Mouse (Mus musculus): ENCODE data around the gene Folh1. TPM values are rescaled to one million over a fixed set of nuclear protein-coding genes. Genes with fewer than 3 reads are reported as not detected.
"Not testable (repeated sequence)": the region's sequence is repeated elsewhere in the genome, so short reads cannot be mapped to it uniquely, and the experiment has no call there.

Gene Folh1
- not detected for polyA plus RNA-seq (2021)

DNA sequence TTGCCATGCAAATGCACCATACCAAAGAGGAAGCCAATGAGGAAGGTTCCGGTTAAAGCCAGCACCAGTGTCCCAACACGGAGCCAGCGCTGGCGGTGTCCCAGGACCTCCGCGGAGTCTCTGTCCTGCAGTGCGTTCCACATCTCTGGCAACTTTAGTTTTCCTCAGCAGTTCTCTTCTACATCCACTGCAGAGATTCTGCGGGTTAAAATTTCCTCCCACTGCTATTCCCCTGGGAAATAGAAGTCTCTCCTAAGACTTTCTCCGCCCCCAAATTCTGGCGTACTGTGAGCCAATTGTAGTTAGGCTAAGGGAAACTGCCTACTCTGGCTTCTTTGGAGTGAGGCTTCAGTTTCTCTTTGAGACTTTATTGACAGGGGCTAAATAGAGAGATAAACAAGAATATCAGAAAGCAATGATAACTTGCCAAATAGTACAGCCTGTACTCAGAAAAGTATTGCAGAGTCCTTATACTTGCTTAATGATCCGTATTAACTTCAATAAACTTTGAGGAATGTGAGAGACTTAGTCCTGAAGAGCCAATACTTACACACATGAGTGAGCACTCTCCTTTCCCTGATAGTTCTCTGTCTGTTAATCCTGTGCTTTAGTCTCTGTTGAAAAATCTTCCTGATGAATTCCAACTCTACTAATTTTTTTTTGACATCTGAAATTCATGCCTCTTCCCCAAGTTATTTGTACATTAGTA is at the start of gene Folh1:
TSS of gene Folh1 (minus strand) at position 327 of the 709 bp plus-strand sequence.
- in situ Hi-C loops (cut with MboI; ENCODE audit: low pct_unique_long_range_greater_than_20kb), result no loop called here
- H3K27me3 ChIP-seq, result no peaks in the 10 kb centered on the region
- no peak for DNase-seq (ENCODE audit: low read depth, low spot score)
- ChIA-PET CTCF (no interaction called here), POLR2A (no interaction called here)
- ATAC-seq, result no peak
- no peak for TF ChIP-seq CTCF (IDR thresholded peaks at IDR 0.05)

GRCm38 (mm10) chr7:86816466-86816865 is 40.7 kb upstream of the Folh1 start:
- CTCF ChIA-PET, result no interaction called here
- H3K27me3 ChIP-seq, result no peaks in the 10 kb centered on the region
- no peak for ATAC-seq
- DNase-seq (ENCODE audit: low read depth, low spot score), result no peak
- POLR2A ChIA-PET, result no interaction called here
- in situ Hi-C loops (cut with MboI; ENCODE audit: low pct_unique_long_range_greater_than_20kb), result no loop called here
- TF ChIP-seq CTCF (IDR thresholded peaks at IDR 0.05), result no peak

DNA sequence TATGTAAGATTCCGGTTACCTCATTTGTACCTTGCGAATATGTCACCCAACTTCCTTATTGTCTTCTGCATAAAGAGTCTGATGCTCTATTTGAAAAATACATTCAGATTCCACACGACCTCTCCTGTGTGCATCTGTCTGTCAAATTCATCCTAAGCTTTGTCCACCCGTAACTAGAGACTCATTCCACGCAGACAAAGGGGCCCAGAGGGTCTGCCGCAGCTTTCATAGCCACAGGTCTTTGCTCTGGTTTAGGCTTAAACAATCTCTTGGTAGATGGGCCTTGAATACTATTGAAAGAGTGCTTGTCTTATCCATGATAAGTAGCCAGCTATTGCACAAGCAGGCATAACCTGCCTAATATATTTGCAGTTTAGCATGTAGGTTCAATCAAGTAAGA is 40.0 kb upstream of the Folh1 start:
- in situ Hi-C loops (cut with MboI; ENCODE audit: low pct_unique_long_range_greater_than_20kb); ATAC-seq: not testable (repeated sequence)

DNA sequence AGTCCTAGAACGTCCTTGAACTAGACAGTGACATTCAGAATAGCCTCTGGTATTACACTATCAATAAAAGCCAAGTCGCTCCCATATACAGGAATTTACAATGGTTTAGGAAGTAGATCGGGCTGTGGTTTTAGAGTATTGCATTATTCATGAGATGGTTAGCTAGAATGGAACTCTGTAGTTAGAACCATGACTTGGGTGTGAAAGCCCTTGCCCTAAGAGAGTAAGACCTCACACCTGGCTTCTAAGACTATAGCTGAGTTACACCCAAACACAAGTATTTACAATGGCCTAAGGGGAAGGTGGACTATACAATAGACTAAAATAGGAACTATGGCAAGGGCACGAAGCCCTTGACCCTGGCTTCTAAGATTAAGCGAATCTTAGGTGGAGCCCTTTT is 39.5 kb upstream of the Folh1 start:
- H3K27me3 ChIP-seq; CTCF ChIA-PET; ATAC-seq; POLR2A ChIA-PET; DNase-seq (ENCODE audit: low read depth, low spot score); in situ Hi-C loops (cut with MboI; ENCODE audit: low pct_unique_long_range_greater_than_20kb): not testable (repeated sequence)

More for the DNA sequence above, 40.0 kb upstream of the Folh1 start:
- CTCF ChIA-PET; POLR2A ChIA-PET; H3K27me3 ChIP-seq; DNase-seq (ENCODE audit: low read depth, low spot score): not testable (repeated sequence)

DNA sequence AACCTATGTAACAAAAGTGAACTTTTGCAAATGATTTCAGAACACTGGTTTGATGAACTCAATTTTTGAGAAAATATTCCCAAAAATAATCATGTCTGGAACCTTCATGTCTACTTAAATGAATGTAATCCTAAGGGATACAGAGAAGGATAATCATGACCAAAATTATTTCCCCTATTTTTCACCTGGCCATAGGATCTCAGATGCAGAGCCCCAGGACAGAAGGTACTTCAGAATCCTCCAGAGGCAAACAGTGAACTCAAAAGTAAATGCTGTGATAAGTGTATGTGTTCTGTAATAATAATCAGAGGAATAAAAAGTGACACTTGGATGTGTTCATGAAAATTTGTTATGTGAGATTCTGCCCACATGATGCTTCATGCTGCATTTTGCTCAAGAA is 19.0 kb upstream of the Folh1 start, which contains the start of gene Vmn2r77:
TSS of gene Vmn2r77 (plus strand) at position 301 of the 400 bp plus-strand sequence.
- no peaks in the 10 kb centered on the region for H3K27me3 ChIP-seq
- no peak for DNase-seq (ENCODE audit: low read depth, low spot score)
- ATAC-seq, result no peak
- POLR2A ChIA-PET, result no interaction called here
- no peak for TF ChIP-seq CTCF (IDR thresholded peaks at IDR 0.05)
- in situ Hi-C loops (cut with MboI; ENCODE audit: low pct_unique_long_range_greater_than_20kb), result no loop called here
- CTCF ChIA-PET, result no interaction called here

DNA sequence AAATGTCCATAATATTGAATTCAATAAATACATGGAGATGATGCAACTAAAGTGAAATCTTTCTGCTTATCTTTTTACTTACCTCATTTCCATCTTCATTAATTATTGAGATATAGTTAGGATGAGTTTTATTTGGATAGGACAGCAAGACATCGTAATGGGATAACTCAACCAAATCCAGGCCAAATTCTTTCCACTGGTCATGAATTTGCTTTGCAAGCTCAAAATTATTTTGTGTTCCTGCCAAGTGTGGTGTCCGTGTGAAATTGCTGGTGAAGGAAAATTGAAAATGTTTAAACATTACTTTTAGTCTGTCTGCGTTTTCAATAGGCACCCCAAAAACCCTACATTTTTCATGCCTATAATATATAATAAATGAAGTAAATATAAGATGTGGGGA is 4.1 kb downstream of the Folh1 start:
- in situ Hi-C loops (cut with MboI; ENCODE audit: low pct_unique_long_range_greater_than_20kb), result no loop called here
- no peak for ATAC-seq
- H3K27me3 ChIP-seq, result no peaks in the 10 kb centered on the region
- ChIA-PET CTCF (no interaction called here), POLR2A (no interaction called here)
- DNase-seq (ENCODE audit: low read depth, low spot score), result no peak
- no peak for TF ChIP-seq CTCF (IDR thresholded peaks at IDR 0.05)

- ChIA-PET CTCF (no interaction called here), POLR2A (no interaction called here)
- no peak for TF ChIP-seq CTCF (IDR thresholded peaks at IDR 0.05)
- DNase-seq (ENCODE audit: low read depth, low spot score) (no peak), ATAC-seq (no peak)
- no peaks in the 10 kb centered on the region for H3K27me3 ChIP-seq
- in situ Hi-C loops (cut with MboI; ENCODE audit: low pct_unique_long_range_greater_than_20kb), result no loop called here
Observed at GRCm38 (mm10) chr7:86764628-86765027, 11.1 kb downstream of the Folh1 start.

- ChIA-PET POLR2A (no interaction called here), CTCF (no interaction called here)
- no peaks in the 10 kb centered on the region for H3K27me3 ChIP-seq
- ATAC-seq (no peak), DNase-seq (ENCODE audit: low read depth, low spot score) (no peak)
- TF ChIP-seq CTCF (IDR thresholded peaks at IDR 0.05), result no peak
- in situ Hi-C loops (cut with MboI; ENCODE audit: low pct_unique_long_range_greater_than_20kb), result no loop called here
Observed at GRCm38 (mm10) chr7:86760751-86761150, 15.0 kb downstream of the Folh1 start.

DNA sequence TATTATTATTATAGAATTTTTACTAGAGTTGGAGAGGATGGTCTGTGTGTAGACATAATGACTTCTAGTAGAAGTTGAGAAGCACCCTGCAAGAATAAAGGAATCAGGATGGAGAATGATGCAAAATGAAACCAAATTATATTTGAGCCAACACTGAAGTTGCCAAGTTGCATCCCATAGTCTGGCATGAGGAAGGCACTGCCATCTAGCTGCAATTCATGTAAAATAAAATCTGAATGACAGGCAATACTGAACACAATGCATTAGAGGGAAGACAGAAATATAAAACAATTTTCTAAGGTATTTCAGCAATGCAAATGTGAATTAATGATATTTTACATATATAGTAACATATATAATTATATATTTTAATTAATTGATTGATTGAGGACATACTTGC is 50.7 kb downstream of the Folh1 start:
- in situ Hi-C loops (cut with MboI; ENCODE audit: low pct_unique_long_range_greater_than_20kb), result no loop called here
- CTCF ChIA-PET, result no interaction called here
- ATAC-seq, result no peak
- POLR2A ChIA-PET, result no interaction called here
- DNase-seq (ENCODE audit: low read depth, low spot score), result no peak
- H3K27me3 ChIP-seq, result no peaks in the 10 kb centered on the region
- no peak for TF ChIP-seq CTCF (IDR thresholded peaks at IDR 0.05)

GRCm38 (mm10) chr7:86688030-86688429 is 87.7 kb downstream of the Folh1 start, which contains the start of gene Olfr292:
Gene Olfr292, plus strand, starts transcription at chr7:86688330.
- DNase-seq (ENCODE audit: low read depth, low spot score), result no peak
- in situ Hi-C loops (cut with MboI; ENCODE audit: low pct_unique_long_range_greater_than_20kb), result no loop called here
- POLR2A ChIA-PET, result no interaction called here
- TF ChIP-seq CTCF (IDR thresholded peaks at IDR 0.05), result no peak
- CTCF ChIA-PET, result no interaction called here
- ATAC-seq, result no peak
- no peaks in the 10 kb centered on the region for H3K27me3 ChIP-seq

Other genes starting within 250 kb of the Folh1 start
- not detected for gene Olfr295, start 192.1 kb downstream of the Folh1 start, polyA plus RNA-seq (2021)
- gene Olfr294, start 159.3 kb downstream of the Folh1 start, polyA plus RNA-seq (2021), result not detected
- not detected for gene Olfr293, start 126.9 kb downstream of the Folh1 start, polyA plus RNA-seq (2021)
- not detected for gene Olfr292, start 87.6 kb downstream of the Folh1 start, polyA plus RNA-seq (2021)
- gene Vmn2r77, start 19.1 kb upstream of the Folh1 start, polyA plus RNA-seq (2021), result not detected
- not detected for gene Vmn2r78, start 139.2 kb upstream of the Folh1 start, polyA plus RNA-seq (2021)
- under 0.01 TPM for gene Vmn2r79, start 220.2 kb upstream of the Folh1 start, polyA plus RNA-seq (2021)